Mouse (Mus musculus) CH12.LX (cell line): ENCODE measurements around the gene H2-Oa. TPM values are rescaled to one million over a fixed set of nuclear protein-coding genes. Genes with fewer than 3 reads are reported as not detected.

ENCODE experiments used
- DNase-seq: peaks from one replicate; pipeline ENCODE4 v3.0.0-alpha.2; 2013; ENCODE audit errors: extremely low read depth
- H3K27ac ChIP-seq: 2 replicates; pipeline ENCODE4 v1.5.1; 2012; ENCODE audit warnings: low read depth, mild to moderate bottlenecking, control low read depth, moderate library complexity; ENCODE audit not compliant: insufficient read depth
- H3K27me3 ChIP-seq: replicated peaks from 2 replicates; pipeline ENCODE3; 2012; ENCODE audit warnings: inconsistent platforms
- H3K36me3 ChIP-seq, 2 experiments: replicated peaks in 1 of 2; 2 replicates each; pipeline versions ENCODE3 to v1.6.1; 2012; ENCODE audit warnings: inconsistent platforms in 1 of 2, low read length in 1 of 2, mild to moderate bottlenecking in 1 of 2, mixed read lengths in 1 of 2, moderate library complexity in 1 of 2; ENCODE audit not compliant: control insufficient read depth in 1 of 2, insufficient read depth in 1 of 2
- H3K4me1 ChIP-seq, 2 experiments: 2 replicates each; pipeline ENCODE4 v1.6.1; 2012; ENCODE audit warnings: inconsistent platforms in 1 of 2, moderate library complexity in 1 of 2; ENCODE audit not compliant: insufficient read depth in 2 of 2, control insufficient read depth in 1 of 2
- H3K4me2 ChIP-seq: 2 replicates; pipeline ENCODE4 v1.6.1; 2012; ENCODE audit warnings: low read depth, mild to moderate bottlenecking, control low read depth; ENCODE audit not compliant: poor library complexity, insufficient read depth, severe bottlenecking
- H3K4me3 ChIP-seq, 3 experiments: fragments of 150-350 bp in 1 of 3; sonication (generic) in 1 of 3; replicated peaks in 1 of 3; 2 replicates each; pipeline versions ENCODE3 to v1.5.1; 2011 to 2012; ENCODE audit warnings: low read depth in 2 of 3, low read length in 2 of 3, mild to moderate bottlenecking in 2 of 3, moderate library complexity in 2 of 3, control low read depth in 1 of 3, improper control_type of control experiment in 1 of 3, inconsistent platforms in 1 of 3, mixed read lengths in 1 of 3; ENCODE audit not compliant: poor library complexity in 1 of 3
- H3K79me2 ChIP-seq: replicated peaks from 2 replicates; pipeline ENCODE4 v1.6.1; 2012; ENCODE audit warnings: mild to moderate bottlenecking, moderate library complexity; ENCODE audit not compliant: control insufficient read depth, poor library complexity, insufficient read depth, severe bottlenecking; ENCODE audit errors: extremely low read depth
- H3K9ac ChIP-seq: 2 replicates; pipeline ENCODE4 v1.6.1; 2012; ENCODE audit warnings: low read depth, mild to moderate bottlenecking, control low read depth, moderate library complexity; ENCODE audit not compliant: insufficient read depth
- H3K9me3 ChIP-seq: replicated peaks from 2 replicates; pipeline ENCODE3; 2012; ENCODE audit warnings: low read length, inconsistent platforms, mixed read lengths
- E2F4 ChIP-seq: IDR thresholded peaks from 2 replicates; pipeline ENCODE4 v1.6.1; 2011; ENCODE audit warnings: low read depth, low read length, improper control_type of control experiment; ENCODE audit not compliant: insufficient replicate concordance
- ELF1 ChIP-seq: IDR thresholded peaks from 2 replicates; pipeline ENCODE4 v1.6.1; 2014; ENCODE audit warnings: low read depth, mild to moderate bottlenecking, inconsistent platforms, low read length, improper control_type of control experiment
- JUN ChIP-seq: IDR thresholded peaks from 2 replicates; pipeline ENCODE4 v1.6.1; 2011; ENCODE audit warnings: low read depth, mild to moderate bottlenecking, low read length, improper control_type of control experiment, moderate library complexity; ENCODE audit not compliant: insufficient read depth
- MAZ ChIP-seq: IDR thresholded peaks from 2 replicates; pipeline ENCODE4 v1.6.1; 2012; ENCODE audit warnings: low read depth, mild to moderate bottlenecking, inconsistent platforms, low read length, improper control_type of control experiment, moderate library complexity
- MEF2A ChIP-seq: IDR thresholded peaks from 2 replicates; pipeline ENCODE4 v1.6.1; 2014; ENCODE audit warnings: low read depth, mild to moderate bottlenecking, inconsistent platforms, low read length, improper control_type of control experiment, borderline replicate concordance
- MYC ChIP-seq: IDR thresholded peaks from 2 replicates; pipeline ENCODE4 v1.6.1; 2011; ENCODE audit warnings: low read depth, mild to moderate bottlenecking, improper control_type of control experiment, low read length
- NELFE ChIP-seq: IDR thresholded peaks from 2 replicates; pipeline ENCODE4 v1.6.1; 2011; ENCODE audit warnings: low read depth, low read length, improper control_type of control experiment
- RAD21 ChIP-seq: IDR thresholded peaks from 2 replicates; pipeline ENCODE4 v1.6.1; 2011; ENCODE audit warnings: low read depth, mild to moderate bottlenecking, low read length, improper control_type of control experiment, moderate library complexity
- RCOR1 ChIP-seq: conservative IDR thresholded peaks from 2 replicates; pipeline ENCODE4 v1.6.1; 2012; ENCODE audit warnings: low read depth, mild to moderate bottlenecking, inconsistent platforms, low read length, improper control_type of control experiment
- TCF12 ChIP-seq: IDR thresholded peaks from 2 replicates; pipeline ENCODE4 v1.6.1; 2014; ENCODE audit warnings: low read depth, mild to moderate bottlenecking, inconsistent platforms, low read length, improper control_type of control experiment
- USF1 ChIP-seq: IDR thresholded peaks from 2 replicates; pipeline ENCODE4 v1.6.1; 2014; ENCODE audit warnings: low read depth, mild to moderate bottlenecking, inconsistent platforms, low read length, improper control_type of control experiment
- ZKSCAN1 ChIP-seq: IDR thresholded peaks from 2 replicates; pipeline ENCODE4 v1.6.1; 2012; ENCODE audit warnings: low read depth, inconsistent platforms, low read length, improper control_type of control experiment, borderline replicate concordance
- ZMIZ1 ChIP-seq: IDR thresholded peaks from 2 replicates; pipeline ENCODE4 v1.6.1; 2012; ENCODE audit warnings: low read depth, mild to moderate bottlenecking, inconsistent platforms, low read length, improper control_type of control experiment
- ZNF384 ChIP-seq: IDR thresholded peaks from 2 replicates; pipeline ENCODE4 v1.6.1; 2012; ENCODE audit warnings: low read depth, low read length, improper control_type of control experiment, inconsistent platforms
- dilution Hi-C: fragments of 300-500 bp; cut with MboI; formaldehyde crosslinking; loops from 2 replicates; pipeline ENCODE4 v1.14.3; 2020; ENCODE audit warnings: low sequenced_read_pairs; ENCODE audit not compliant: extremely low pct_unique_long_range_greater_than_20kb, extremely low pct_ligation_motif_present
- in situ Hi-C: fragments of 300-500 bp; cut with MboI; formaldehyde crosslinking; loops from 3 replicates; pipeline ENCODE4 v1.14.3; 2019; ENCODE audit warnings: low sequenced_read_pairs, low pct_ligation_motif_present, low pct_unique_long_range_greater_than_20kb, mixed read lengths
- polyA plus RNA-seq: library from polyadenylated mRNA; unstranded; fragments of >175 nt; gene quantifications from 2 replicates; pipeline ENCODE4 v1.2.1, GENCODE M21; 2012; ENCODE audit warnings: low read depth; ENCODE audit not compliant: insufficient read length
- total RNA-seq, 2 experiments: library from RNA; depleted of rRNA; stranded (reverse); fragments of 300-350 nt in 1 of 2; fragments of >200 nt in 1 of 2; gene quantifications; 2 replicates each; pipeline ENCODE4 v1.2.3; 2012 to 2014

The H2-Oa gene
- total and polyA plus RNA-seq, 3 experiments, result 21.5 to 42.7 (median 40.4) TPM

- TF ChIP-seq MYC, result no peak
- no peak for TF ChIP-seq E2F4
- no peak for TF ChIP-seq JUN
- TF ChIP-seq TCF12, result no peak
- TF ChIP-seq RAD21, result no peak
- TF ChIP-seq USF1, result no peak
- no peak for TF ChIP-seq ZMIZ1
- TF ChIP-seq NELFE, result no peak
- Histone ChIP-seq H3K27me3 (no peaks in the 10 kb centered on the region), H3K36me3 (peaks cover 89 to 98% of the 10 kb centered on the region in 2 experiments), H3K79me2 (no peaks in the 10 kb centered on the region), H3K9ac (no peak overlapping the region), H3K4me1 (no peaks in the 10 kb centered on the region), H3K9me3 (no peaks in the 10 kb centered on the region), H3K4me3 (no peak overlapping the region), H3K27ac (no peak overlapping the region), H3K4me2 (no peak overlapping the region)
- no peak for DNase-seq
- dilution Hi-C loops, result no loop called here
- in situ Hi-C loops, result no loop called here
Observed at GRCm38 (mm10) chr17:34057224-34057623, 34.9 kb upstream of the H2-Oa start.

- Histone ChIP-seq H3K4me3 (no peak overlapping the region), H3K27ac (no peak overlapping the region), H3K9me3 (no peaks in the 10 kb centered on the region), H3K27me3 (no peaks in the 10 kb centered on the region), H3K4me1 (peaks cover 0 to 14% of the 10 kb centered on the region in 2 experiments; a peak in 2 of 4 replicates), H3K9ac (no peak overlapping the region), H3K36me3 (peaks cover 20 to 42% of the 10 kb centered on the region in 2 experiments), H3K79me2 (no peaks in the 10 kb centered on the region), H3K4me2 (no peak overlapping the region)
- TF ChIP-seq ZKSCAN1 (no peak), TCF12 (no peak), ZNF384 (no peak), MEF2A (no peak), MAZ (no peak), RCOR1 (no peak), ELF1 (no peak)
- dilution Hi-C loops, result no loop called here
- DNase-seq, result no peak
- in situ Hi-C loops, result no loop called here
Observed at GRCm38 (mm10) chr17:34068864-34069263, 23.3 kb upstream of the H2-Oa start.
